Mouse (Mus musculus): ENCODE data around the gene Cd83.

DNA sequence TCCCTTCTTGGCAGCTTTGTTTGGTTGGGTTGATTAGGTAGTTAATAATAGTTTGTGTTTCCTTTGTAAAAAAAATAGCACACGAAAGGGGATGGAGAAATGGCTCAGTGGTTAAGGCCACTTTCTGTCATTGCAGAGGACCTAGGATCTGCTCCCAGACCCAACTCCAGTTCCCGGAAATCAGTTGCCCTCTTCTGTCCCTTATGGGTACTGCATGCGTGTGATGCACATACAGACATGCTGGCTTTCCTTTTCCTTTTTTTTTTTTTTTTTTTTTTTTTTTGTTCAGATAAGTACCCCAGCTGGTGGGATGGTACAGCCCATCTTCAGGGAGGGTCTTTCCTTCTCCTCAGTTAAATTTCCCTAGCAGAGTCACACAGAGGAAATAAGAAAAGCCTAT lies 20.1 kb downstream of the Cd83 start:
- peak; percentile 52 for TF ChIP-seq CTCF (IDR thresholded peaks at IDR 0.05)
- TF ChIP-seq EP300 (IDR thresholded peaks at IDR 0.05) = no peak
